Mouse (Mus musculus) spleen, adult 12 weeks (tissue): ENCODE measurements around the gene Alg5.
"Not testable (repeated sequence)": the region's sequence is repeated elsewhere in the genome, so short reads cannot be mapped to it uniquely, and the experiment has no call there.

Experiments
- DNase-seq: peaks from one replicate; pipeline ENCODE4 v3.0.0; 2022; ENCODE audit warnings: low spot score

Alg5 gene

DNA sequence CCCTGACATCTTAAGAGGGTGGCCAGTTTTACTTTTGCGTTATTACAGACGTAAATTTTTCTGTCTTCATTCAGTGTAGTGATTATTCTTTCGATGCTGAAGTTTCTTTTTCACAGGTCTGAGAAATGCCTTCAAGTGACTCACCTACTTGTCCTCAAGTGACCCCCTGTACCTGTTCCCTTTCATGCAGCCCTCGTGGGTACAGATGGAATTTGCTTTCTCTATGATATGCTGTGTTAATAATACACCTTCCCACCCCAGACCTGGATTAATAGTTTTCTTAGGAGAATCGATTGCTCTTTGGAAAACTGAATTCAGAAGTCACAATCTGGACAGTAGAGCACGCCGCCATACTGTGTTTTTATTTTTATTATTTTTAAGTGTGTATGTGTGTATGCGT, 2.0 kb downstream of the Alg5 start:
- DNase-seq: no peak

DNA sequence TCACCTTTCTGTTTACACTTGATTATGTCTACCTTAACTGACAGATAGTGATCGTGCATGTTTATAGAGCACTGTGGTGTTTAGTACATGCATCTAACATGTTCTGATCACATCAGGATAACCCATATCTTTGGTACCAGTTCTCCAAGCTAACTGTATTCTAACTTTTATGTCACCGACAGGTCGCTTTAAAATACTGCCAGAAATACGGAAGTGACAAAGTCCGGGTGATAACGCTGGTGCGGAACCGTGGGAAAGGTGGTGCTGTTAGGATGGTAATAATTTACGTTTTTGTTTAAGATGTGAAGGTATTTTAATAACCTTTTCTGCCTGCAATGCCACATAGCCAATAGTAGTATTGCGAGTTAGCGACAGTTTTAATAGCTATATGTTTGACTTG, 6.6 kb downstream of the Alg5 start:
- DNase-seq: no peak

GRCm38 (mm10) chr3:54745799-54746198, 10.5 kb downstream of the Alg5 start:
- DNase-seq: no peak

GRCm38 (mm10) chr3:54753411-54753810, 18.1 kb downstream of the Alg5 start:
- no peak for DNase-seq

DNA sequence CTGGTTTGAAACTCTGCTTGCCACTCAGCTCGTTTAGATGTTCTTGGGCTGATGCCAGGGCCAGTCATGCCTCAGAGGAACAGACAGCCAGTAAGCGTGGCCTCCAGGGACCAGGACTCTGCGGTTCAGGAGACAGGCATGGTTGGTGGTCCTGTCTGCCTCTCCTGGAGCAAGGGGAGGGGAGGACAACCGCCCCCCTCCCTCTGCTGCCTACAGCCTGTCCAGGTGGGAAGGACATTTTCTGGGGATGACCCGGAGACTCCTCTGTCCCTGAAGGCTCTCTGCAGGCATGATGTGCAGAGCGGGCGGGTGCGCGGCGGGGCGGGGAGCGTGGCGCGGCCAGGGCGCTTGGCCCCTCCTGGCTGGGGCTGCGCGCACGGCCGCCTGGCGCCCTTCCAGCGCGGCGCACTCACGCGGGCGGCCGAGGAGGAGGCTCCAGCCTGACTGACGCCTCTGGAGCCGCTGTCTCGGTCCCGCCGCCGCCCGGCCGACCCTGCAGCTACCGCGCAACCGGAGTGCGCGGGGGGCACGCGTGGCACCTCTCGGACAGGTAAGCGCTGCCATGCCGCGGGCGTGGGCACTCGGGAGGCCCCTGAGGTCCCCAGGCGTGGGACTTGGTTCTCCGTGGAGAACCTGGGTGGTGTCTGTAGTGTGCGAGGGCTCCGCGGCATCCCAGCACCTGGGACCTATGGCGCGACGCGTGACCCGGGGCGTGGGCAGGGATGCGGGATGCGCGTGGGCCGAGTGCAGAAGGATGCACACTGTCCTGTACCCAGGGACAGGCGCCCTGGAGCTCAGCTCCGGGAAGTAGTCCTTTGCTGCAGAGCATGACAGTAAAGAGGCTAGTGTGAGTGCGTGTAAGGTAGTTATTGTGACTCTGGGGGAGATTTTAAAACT, 20.1 kb downstream of the Alg5 start, which contains the start of gene Smad9:
Gene Smad9, plus strand, starts transcription at position 438 of the 897 bp plus-strand sequence.
- no peak for DNase-seq

DNA sequence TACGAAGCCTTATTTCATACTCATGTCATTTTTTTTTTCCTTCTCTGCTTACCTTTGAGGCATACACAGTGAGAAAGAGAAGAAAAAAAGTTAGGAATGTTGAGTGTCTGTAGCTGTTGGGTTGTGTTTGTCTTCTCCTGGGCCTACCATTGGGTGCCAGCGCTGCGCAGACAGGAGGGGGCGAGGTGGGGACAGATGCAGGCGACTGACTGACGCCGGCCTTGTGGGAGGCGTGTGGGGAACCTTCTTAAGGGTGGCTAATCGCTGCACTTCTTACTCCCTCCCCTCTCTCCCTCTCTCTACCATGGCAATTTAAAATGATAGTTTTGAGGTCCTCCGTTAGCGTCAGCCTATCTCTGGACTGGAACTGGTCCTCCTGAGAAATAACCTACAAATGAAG, 20.7 kb downstream of the Alg5 start:
- DNase-seq: no peak

DNA sequence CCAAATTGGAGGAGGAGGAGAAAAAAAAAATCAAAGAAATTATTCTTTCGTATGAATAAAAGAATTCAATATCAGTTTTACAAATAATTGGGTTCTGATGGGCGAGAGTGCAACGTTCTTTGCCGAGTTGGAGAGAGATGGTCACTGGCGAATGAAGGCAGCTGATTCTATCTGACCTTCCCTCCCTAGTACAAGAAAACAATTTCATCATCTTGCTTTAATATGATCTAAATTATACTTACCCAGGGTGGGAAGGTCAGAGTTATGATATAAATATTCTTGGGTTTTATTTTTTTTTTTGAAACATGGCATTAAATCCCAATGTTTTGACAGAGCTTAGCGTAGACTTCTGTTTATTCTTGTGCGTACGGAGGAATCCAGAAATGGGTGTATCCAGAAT, 22.1 kb downstream of the Alg5 start:
- no peak for DNase-seq

DNA sequence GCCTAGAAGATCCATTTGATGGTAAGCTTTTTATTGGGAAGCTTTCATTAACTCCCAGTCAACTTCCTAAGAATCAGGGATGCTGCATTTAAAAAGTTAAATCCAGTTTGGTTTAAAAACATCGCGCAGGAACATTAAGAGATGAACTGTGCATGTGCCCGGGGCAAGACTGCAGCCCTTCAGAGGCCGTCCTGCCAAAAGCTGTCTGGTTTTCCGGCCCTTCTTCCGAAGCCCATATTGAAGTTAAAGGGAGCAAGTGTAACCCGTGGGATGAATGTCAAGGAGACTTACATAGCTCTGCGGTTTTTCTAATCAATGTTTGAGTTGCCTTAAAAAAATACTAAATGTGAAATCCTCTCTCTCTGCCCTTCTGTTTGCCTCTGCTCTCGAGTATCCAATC, 23.9 kb downstream of the Alg5 start:
- no peak for DNase-seq

GRCm38 (mm10) chr3:54760321-54761115, 25.2 kb downstream of the Alg5 start:
- no peak for DNase-seq

DNA sequence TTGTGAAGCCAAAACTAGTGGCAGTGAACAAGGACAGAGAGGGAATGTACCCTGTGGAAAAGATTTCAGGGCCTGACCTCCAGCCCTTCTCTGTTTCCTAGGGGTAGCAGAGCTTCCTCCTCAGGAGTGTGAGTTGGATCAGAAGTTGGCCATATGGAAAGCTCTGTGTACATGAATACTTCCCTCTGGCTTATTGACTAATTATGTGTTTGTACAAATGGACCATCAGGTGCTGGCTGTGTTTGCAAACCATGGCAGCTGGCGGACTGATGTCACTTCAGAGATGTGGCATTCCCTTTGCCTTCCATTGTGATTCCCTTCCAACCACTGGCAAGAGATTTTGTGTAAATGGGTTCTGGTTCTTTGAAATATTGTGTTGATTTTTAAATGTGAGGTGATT, 25.9 kb downstream of the Alg5 start:
- no peak for DNase-seq

DNA sequence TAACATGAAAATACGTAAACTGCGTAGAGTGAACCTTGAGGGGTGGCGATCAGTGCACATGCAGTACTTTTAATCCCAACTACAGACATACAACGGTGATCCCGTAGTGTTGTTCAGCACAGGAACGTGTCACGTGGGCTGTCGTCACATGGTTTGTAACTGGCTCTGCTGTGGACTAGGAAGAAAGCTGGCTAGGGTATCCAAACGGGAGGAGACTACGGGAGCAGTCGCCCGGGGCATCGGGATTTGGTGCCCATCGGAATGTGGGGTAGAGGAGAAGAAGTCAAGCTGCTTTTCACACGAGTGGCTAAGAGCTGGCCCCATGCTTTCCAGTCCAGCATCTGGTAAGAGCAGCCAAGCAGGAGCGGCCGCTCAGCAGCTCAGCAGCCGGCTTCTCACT, 29.1 kb downstream of the Alg5 start:
- no peak for DNase-seq

DNA sequence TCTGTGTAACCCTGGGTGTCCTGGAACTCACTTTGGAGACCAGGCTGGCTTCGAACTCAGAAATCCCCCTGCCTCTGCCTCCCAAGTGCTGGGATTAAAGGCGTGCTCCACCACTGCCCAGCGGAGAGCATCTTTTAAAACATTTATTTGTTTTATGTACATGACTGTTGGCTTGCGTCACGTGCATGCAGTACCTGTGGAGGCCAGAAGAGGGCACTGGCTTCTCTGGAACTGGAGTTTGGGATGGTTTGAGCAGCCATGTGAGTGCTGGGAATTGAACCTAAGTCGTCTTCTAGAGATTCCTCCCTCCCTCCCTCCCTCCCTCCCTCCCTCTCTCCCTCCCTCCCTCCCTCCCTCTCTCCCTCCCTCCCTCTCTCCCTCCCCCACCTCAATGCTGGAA, 30.2 kb downstream of the Alg5 start:
- not testable (repeated sequence) for DNase-seq

DNA sequence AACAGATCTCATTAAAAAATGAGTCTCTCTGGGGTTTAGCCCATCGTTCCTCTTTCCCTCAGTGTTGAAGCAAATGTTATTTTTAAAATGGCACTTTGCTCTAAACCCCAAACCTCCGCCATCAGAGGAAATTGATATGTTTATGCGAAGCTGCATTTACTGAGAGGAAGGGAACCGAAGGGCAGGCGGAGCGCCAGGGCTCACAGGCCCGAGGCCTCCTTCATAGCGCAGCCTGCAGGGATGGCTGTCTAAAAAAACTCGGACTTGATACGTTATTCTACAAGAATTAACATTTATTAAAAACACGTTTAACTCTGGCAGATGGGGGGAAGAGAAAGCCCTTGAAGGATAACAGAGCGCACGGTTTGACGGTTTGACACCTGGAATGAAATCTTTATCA, 30.7 kb downstream of the Alg5 start:
- no peak for DNase-seq

DNA sequence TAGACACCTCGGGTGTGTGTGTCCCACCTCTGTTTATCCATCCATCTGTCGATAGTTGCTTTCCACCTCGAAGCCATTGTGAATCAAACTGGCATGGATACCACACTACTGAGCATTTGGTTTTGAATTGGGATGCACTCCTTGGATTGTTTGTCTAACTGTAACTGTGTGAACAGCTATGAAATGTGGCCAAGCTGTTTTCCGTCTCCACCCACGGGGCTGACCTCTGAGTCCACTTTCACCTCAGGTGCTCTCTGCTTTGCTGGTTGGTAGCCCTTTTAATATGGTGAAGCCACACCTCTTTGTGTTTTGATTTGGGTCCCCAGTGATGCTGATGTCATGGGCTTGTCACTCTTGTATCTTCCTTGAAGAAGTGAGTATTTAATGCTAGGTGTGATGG, 31.5 kb downstream of the Alg5 start:
- no peak for DNase-seq

DNA sequence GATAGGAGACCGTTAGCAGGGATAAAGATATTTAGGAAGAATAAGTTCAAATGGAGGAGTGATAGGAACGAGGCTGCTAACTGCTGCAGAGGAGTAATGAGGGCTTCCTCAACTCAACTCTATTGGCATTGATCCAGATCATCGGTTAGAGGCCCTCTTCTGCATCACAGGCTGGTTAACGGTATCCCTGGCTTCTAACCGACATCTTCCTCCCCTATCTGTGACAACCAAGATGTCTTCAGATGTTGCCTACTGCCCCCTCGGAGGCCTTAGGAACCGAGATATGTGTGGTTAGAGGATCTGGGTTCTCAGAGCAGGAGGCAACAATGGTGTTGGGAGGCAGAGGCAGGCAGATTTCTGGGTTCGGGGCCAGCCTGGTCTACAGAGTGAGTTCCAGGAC, 33.3 kb downstream of the Alg5 start:
- DNase-seq: no peak

DNA sequence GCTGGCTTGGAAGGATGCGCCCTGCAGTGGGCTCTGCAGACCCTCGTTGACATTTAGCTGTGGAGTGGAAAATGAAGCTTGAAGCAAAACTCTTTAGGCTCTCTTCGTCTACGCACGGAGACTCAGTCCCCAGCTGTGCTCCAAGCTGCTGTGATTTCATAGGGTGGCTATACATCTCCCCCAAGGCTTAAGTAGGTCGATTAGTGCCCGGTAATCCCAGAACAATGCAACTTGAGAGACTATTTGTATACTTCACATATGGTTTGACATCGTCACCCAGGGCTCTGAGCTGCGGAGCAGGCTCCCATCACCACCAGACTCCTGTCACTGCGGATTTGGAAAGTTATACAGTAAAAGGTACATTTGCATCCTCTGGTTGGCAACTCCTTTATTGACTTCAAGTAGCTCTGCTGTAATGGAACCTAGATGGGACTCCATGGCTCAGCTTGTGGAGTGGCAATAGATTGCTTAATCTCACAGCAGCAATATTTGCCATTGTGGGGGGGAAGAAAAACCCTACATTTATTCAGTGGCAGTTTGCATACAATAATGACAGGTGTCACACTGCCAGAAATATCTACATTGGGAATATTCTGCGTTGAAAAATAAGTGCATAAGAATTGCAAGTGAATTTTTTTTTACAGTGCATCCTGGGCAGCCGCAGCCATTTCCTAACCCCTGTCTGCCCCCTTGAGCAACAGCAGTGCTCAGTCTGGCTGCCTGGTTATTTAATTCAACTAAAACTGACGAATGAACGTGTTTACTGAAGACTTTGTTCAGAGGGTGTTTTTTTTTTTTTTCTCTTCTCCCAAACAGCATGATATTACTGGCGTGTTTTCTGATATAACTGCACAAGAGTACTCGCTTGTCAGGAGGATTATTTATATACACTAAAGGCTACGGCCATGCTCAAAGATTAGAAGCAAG, 34.3 kb downstream of the Alg5 start:
- no peak for DNase-seq

DNA sequence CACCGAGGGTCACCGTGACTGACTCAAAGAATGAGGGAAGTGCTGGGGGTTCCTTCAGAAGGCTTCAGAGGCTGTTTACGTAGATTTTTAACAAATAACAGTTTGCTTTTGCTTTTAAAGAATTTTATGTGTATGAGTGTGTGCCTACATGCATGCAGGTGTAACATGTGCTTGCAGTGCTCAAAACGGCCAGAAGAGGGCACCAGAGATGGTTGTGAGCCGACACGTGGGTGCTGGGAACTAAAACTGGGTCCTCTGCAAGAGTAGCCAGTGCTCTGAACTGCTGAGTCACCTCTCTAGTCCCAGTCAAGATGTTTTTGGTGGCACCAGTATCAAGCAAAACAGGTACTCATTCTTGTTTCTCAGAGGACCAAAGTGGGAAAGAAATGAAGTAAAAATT, 38.3 kb downstream of the Alg5 start:
- no peak for DNase-seq

DNA sequence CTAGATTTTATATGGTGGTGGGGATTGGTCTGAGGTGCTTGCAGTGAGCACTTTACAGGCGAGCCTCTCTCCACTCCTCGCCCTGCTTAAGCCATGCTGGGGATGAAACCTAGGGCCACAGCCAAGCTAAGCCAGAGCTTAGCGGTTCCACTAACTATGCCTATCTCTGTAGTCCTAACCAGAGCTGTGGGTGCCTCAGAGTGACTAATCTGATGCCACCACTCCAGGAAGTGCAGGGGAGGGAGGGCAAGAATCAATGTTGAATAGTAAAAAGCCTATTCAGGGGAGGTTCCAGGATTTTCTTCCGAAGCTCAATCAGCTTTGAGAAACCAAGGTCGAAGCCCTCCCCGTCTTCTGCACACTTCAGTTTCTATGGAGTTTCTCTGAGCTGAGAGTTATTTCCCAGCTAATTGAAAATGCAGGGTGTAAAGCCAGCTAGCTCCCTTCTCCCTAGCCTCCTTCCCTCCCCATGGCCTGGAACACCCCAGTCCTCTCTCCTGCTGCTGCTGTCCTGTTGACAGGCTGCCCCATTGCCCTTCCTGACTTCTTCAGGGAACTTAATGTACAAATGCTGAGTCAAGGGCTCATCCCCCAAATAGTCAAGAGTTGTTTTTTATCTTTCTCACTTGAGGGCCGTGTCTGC, 40.8 kb downstream of the Alg5 start:
- DNase-seq: no peak

- no peak for DNase-seq
Measured at GRCm38 (mm10) chr3:54790601-54791000, 55.3 kb downstream of the Alg5 start.

GRCm38 (mm10) chr3:54791822-54792677, 56.7 kb downstream of the Alg5 start:
- DNase-seq: no peak

- DNase-seq: no peak
Measured at GRCm38 (mm10) chr3:54793762-54794161, 58.4 kb downstream of the Alg5 start.
